In genomic region chr8:125428979-125429690, GRCm38 (mm10) we compare ENCODE assay signal across 10 mouse cellular contexts.
A peak's percentile ranks its signal among the peaks of the same experiment; 100 is the strongest.
DNase-seq lines count a peak whose midpoint lies in the region; ATAC-seq and TF ChIP-seq lines count a peak whose summit lies in the region.
"Had no signal": no experiment of that assay in that cellular context is flagged by ENCODE, and none has a peak within 500 bp of the region (broad histone marks: within the 10 kb centered on the region; RNA-seq: fewer than 3 reads in every experiment).

No protein-coding gene starts in this region.

- H3K36me3 ChIP-seq in lung, postnatal 0 days (ENCODE audit: insufficient read depth, low read length): peaks cover 7% of the 10 kb centered on the region; the same call in 1 of the 2 replicates
- H3K36me3 ChIP-seq in forebrain, embryonic 14.5 days (ENCODE audit: control insufficient read depth, insufficient read depth, low read length): peaks cover 27% of the 10 kb centered on the region
- peaks cover 33% of the 10 kb centered on the region for H3K36me3 ChIP-seq in midbrain, embryonic 12.5 days
- H3K36me3 ChIP-seq: lung, embryonic 15.5 days had no signal

- H3K9ac ChIP-seq in lung, postnatal 0 days (replicated peaks; ENCODE audit: low read depth): no peak overlapping the region
- H3K9ac ChIP-seq in forebrain, embryonic 14.5 days (ENCODE audit: low read length): no peak overlapping the region
- no peak overlapping the region for H3K9ac ChIP-seq in midbrain, embryonic 12.5 days (replicated peaks)
- H3K9ac ChIP-seq: lung, embryonic 15.5 days had no signal

- no peak for TF ChIP-seq CTCF in lung, postnatal 0 days (IDR thresholded peaks at IDR 0.05)
- TF ChIP-seq CTCF in lung, adult 2 months (IDR thresholded peaks at IDR 0.05; ENCODE audit: insufficient read depth, low read length): no peak

- no peaks in the 10 kb centered on the region for H3K4me1 ChIP-seq in lung, postnatal 0 days (ENCODE audit: insufficient read depth, low read depth, low read length)
- peaks cover 14% of the 10 kb centered on the region for H3K4me1 ChIP-seq in forebrain, embryonic 14.5 days (ENCODE audit: control insufficient read depth, insufficient read depth, low read length)
- peaks cover 32% of the 10 kb centered on the region for H3K4me1 ChIP-seq in midbrain, embryonic 12.5 days
- H3K4me1 ChIP-seq in lung, adult 2 months (ENCODE audit: control insufficient read depth, insufficient read depth, low read length): no peaks in the 10 kb centered on the region

- no peak overlapping the region for H3K4me3 ChIP-seq in lung, postnatal 0 days (ENCODE audit: low read depth, low read length)
- H3K4me3 ChIP-seq in forebrain, embryonic 14.5 days (ENCODE audit: low read depth, low read length): no peak overlapping the region
- H3K4me3 ChIP-seq in midbrain, embryonic 12.5 days: no peak overlapping the region
- no peak overlapping the region for H3K4me3 ChIP-seq in lung, adult 2 months (replicated peaks; ENCODE audit: extremely low read depth, low read depth, low read length)
- H3K4me3 ChIP-seq: heart, adult 2 months; lung, embryonic 15.5 days had no signal

- DNase-seq in cerebellum, adult 9-10 months: peak; percentile 25
- DNase-seq in cerebellum, postnatal 25 days: no peak
- DNase-seq in lung, postnatal 0 days (ENCODE audit: low spot score): peak; percentile 19
- no peak for DNase-seq in lung, postnatal 10 days
- peak; percentile 56 for DNase-seq in forebrain, embryonic 14.5 days (ENCODE audit: low spot score)
- no peak for DNase-seq in adrenal gland, postnatal 4 days (ENCODE audit: low spot score in 2 of 2)
- no peak for DNase-seq in lung, adult 2 months
- DNase-seq: heart, adult 2 months had no signal

- no peak for TF ChIP-seq POLR2A in lung, adult 2 months (IDR thresholded peaks at IDR 0.05; ENCODE audit: borderline replicate concordance, extremely low read depth, low read depth, low read length)

- no peaks in the 10 kb centered on the region for H3K9me3 ChIP-seq in lung, postnatal 0 days (ENCODE audit: low read length)
- no peaks in the 10 kb centered on the region for H3K9me3 ChIP-seq in forebrain, embryonic 14.5 days (replicated peaks; ENCODE audit: control insufficient read depth, low read length)
- H3K9me3 ChIP-seq in midbrain, embryonic 12.5 days: no peaks in the 10 kb centered on the region
- H3K9me3 ChIP-seq: lung, embryonic 15.5 days had no signal

- ATAC-seq in lung, postnatal 0 days: no peak
- peak; percentile 54 for ATAC-seq in forebrain, embryonic 14.5 days
- peak; percentile 84 for ATAC-seq in midbrain, embryonic 12.5 days (ENCODE audit: low FRiP score, low read depth)

- no peak for TF ChIP-seq EP300 in lung, postnatal 0 days (IDR thresholded peaks at IDR 0.05)

- no peak overlapping the region for H3K27ac ChIP-seq in lung, postnatal 0 days (ENCODE audit: low read length)
- peak overlapping the region; percentile 18; the same call in 1 of the 2 replicates for H3K27ac ChIP-seq in forebrain, embryonic 14.5 days (ENCODE audit: low read depth, low read length)
- H3K27ac ChIP-seq in midbrain, embryonic 12.5 days (replicated peaks): peak overlapping the region; percentile 63
- H3K27ac ChIP-seq: heart, adult 2 months; lung, embryonic 15.5 days had no signal

- no peak overlapping the region for H3K4me2 ChIP-seq in lung, postnatal 0 days (replicated peaks; ENCODE audit: low read depth, low read length)
- no peak overlapping the region for H3K4me2 ChIP-seq in forebrain, embryonic 14.5 days (ENCODE audit: low read length)
- H3K4me2 ChIP-seq in midbrain, embryonic 12.5 days (replicated peaks): no peak overlapping the region
- H3K4me2 ChIP-seq: lung, embryonic 15.5 days had no signal

- 71% methylated on average over 8 of the region's 8 CpGs for WGBS in lung, postnatal 0 days
- WGBS in forebrain, embryonic 14.5 days: 12% methylated on average over 8 of the region's 8 CpGs
- 26% methylated on average over 8 of the region's 8 CpGs for WGBS in midbrain, embryonic 12.5 days
- WGBS in lung, adult 2 months: 60% methylated on average over 8 of the region's 8 CpGs

- no peaks in the 10 kb centered on the region for H3K27me3 ChIP-seq in lung, postnatal 0 days (replicated peaks; ENCODE audit: insufficient read depth, low read length)
- no peaks in the 10 kb centered on the region for H3K27me3 ChIP-seq in forebrain, embryonic 14.5 days (replicated peaks; ENCODE audit: control insufficient read depth, insufficient read depth, low read length)
- peaks cover 20% of the 10 kb centered on the region; the same call in 1 of the 2 replicates for H3K27me3 ChIP-seq in midbrain, embryonic 12.5 days
- H3K27me3 ChIP-seq: lung, embryonic 15.5 days had no signal

Comparison
In these comparisons a context has a peak if more than half of its experiments do, and no peak if none do; other contexts are left out.
1. DNase-seq: peak in cerebellum, adult 9-10 months (single experiment), lung, postnatal 0 days (single experiment) and forebrain, embryonic 14.5 days (single experiment); none in cerebellum, postnatal 25 days (0 of 2), lung, postnatal 10 days (single experiment), adrenal gland, postnatal 4 days (0 of 2) and lung, adult 2 months (single experiment).